Mouse (Mus musculus): Measurements from ENCODE around the gene Sprr2j-ps. TPM values are rescaled to one million over a fixed set of nuclear protein-coding genes. Genes with fewer than 3 reads are reported as not detected.

Sprr2j-ps gene
- polyA plus RNA-seq, 1 experiment from 2014 or later, result not detected

GRCm38 (mm10) chr3:92455151-92455550 is 37.3 kb downstream of the Sprr2j-ps start:
- Histone ChIP-seq H3K4me3 (ENCODE audit: low read depth, low read length) (no peak overlapping the region), H3K9ac (ENCODE audit: low read depth, low read length) (no peak overlapping the region), H3K4me1 (ENCODE audit: control insufficient read depth, low read depth, low read length) (no peaks in the 10 kb centered on the region), H3K36me3 (ENCODE audit: control insufficient read depth, insufficient read depth) (no peaks in the 10 kb centered on the region), H3K9me3 (replicated peaks; ENCODE audit: control insufficient read depth, low read length) (no peaks in the 10 kb centered on the region), H3K27me3 (ENCODE audit: control insufficient read depth, insufficient read depth, low read depth, low read length) (no peaks in the 10 kb centered on the region), H3K4me2 (ENCODE audit: low read depth, low read length) (no peak overlapping the region), H3K27ac (ENCODE audit: low read length) (no peak overlapping the region)
- ATAC-seq (ENCODE audit: low read depth), result no peak
- WGBS (ENCODE audit: insufficient replicate concordance), result 62% methylated on average over 5 of the region's 5 CpGs

DNA sequence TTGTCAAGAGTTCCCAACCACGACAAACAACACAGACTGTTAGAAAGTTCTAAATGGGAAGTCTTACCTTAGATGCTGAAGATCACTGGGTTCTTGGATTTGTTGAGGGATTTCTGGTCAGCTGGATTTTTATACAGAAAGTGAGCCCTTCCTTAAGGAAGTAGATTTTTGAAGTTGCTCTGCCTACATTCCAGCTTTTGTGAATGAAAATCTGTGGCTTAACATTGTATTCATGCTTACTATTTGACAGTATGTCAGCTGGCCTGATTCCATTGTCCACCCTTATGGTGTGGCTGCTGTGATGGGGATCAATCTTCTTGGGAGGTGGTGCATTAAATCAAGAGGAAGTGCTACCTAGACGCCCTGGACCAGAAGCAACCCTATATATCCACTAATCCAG is 40.7 kb downstream of the Sprr2j-ps start, which contains the start of gene Sprr3:
Gene Sprr3 (minus strand): TSS at position 101 of the 400 bp plus-strand sequence.
- ATAC-seq (ENCODE audit: low read depth), result no peak
- Histone ChIP-seq H3K4me1 (ENCODE audit: control insufficient read depth, low read depth, low read length) (no peaks in the 10 kb centered on the region), H3K27ac (ENCODE audit: low read length) (no peak within 1 kb of the TSS), H3K36me3 (ENCODE audit: control insufficient read depth, insufficient read depth) (no peaks in the 10 kb centered on the region), H3K9me3 (replicated peaks; ENCODE audit: control insufficient read depth, low read length) (no peaks in the 10 kb centered on the region), H3K9ac (ENCODE audit: low read depth, low read length) (no peak within 1 kb of the TSS), H3K27me3 (ENCODE audit: control insufficient read depth, insufficient read depth, low read depth, low read length) (no peaks in the 10 kb centered on the region), H3K4me3 (ENCODE audit: low read depth, low read length) (no peak within 1 kb of the TSS), H3K4me2 (ENCODE audit: low read depth, low read length) (no peak within 1 kb of the TSS)
- 54% methylated on average over 2 of the region's 2 CpGs for WGBS (ENCODE audit: insufficient replicate concordance)

DNA sequence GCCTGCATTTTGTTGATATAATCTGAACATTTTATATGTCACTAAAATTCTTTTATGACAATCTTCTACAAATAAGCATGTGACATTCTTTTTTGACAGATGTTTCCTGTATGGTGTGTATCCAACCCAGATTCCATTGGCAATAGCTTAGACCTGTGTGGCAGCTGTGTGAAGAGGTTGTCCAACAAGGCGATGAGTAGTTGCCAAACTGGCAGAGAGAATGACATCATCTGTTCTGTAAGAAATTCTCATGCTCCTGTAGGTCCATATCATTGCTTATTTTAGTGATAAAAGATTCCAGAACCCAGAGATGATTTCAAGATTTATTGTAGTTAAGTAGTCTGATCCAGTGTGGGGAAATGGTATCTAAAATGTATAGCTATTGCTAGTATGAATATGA is 48.7 kb downstream of the Sprr2j-ps start:
- Histone ChIP-seq H3K36me3 (ENCODE audit: control insufficient read depth, insufficient read depth) (no peaks in the 10 kb centered on the region), H3K27me3 (ENCODE audit: control insufficient read depth, insufficient read depth, low read depth, low read length) (no peaks in the 10 kb centered on the region), H3K4me3 (ENCODE audit: low read depth, low read length) (no peak overlapping the region), H3K4me1 (ENCODE audit: control insufficient read depth, low read depth, low read length) (no peaks in the 10 kb centered on the region), H3K9me3 (replicated peaks; ENCODE audit: control insufficient read depth, low read length) (no peaks in the 10 kb centered on the region), H3K27ac (ENCODE audit: low read length) (no peak overlapping the region), H3K9ac (ENCODE audit: low read depth, low read length) (no peak overlapping the region), H3K4me2 (ENCODE audit: low read depth, low read length) (no peak overlapping the region)
- WGBS (ENCODE audit: insufficient replicate concordance), result 64% methylated on average over 1 of the region's 1 CpGs
- ATAC-seq (ENCODE audit: low read depth), result no peak

- no peaks in the 10 kb centered on the region for H3K27me3 ChIP-seq (ENCODE audit: control insufficient read depth, insufficient read depth, low read depth, low read length)
- ATAC-seq (ENCODE audit: low read depth), result no peak
Observed at GRCm38 (mm10) chr3:92467424-92467823, 49.5 kb downstream of the Sprr2j-ps start.

More at GRCm38 (mm10) chr3:92467424-92467823, 49.5 kb downstream of the Sprr2j-ps start:
- Histone ChIP-seq H3K36me3 (ENCODE audit: control insufficient read depth, insufficient read depth) (no peaks in the 10 kb centered on the region), H3K9me3 (replicated peaks; ENCODE audit: control insufficient read depth, low read length) (no peaks in the 10 kb centered on the region), H3K4me2 (ENCODE audit: low read depth, low read length) (no peak overlapping the region), H3K9ac (ENCODE audit: low read depth, low read length) (no peak overlapping the region), H3K27ac (ENCODE audit: low read length) (no peak overlapping the region), H3K4me3 (ENCODE audit: low read depth, low read length) (no peak overlapping the region), H3K4me1 (ENCODE audit: control insufficient read depth, low read depth, low read length) (no peaks in the 10 kb centered on the region)

Other genes starting within 250 kb of the Sprr2j-ps start
- gene Sprr2a1, start 202.3 kb upstream of the Sprr2j-ps start, polyA plus RNA-seq (2015; fragmentation: Nextera tagmentation; extraction: Ambion mirVana), result 0.04 TPM in 1 of 2 replicates, not detected in the other
- gene Sprr2a2, start 202.2 kb upstream of the Sprr2j-ps start, polyA plus RNA-seq (2015; fragmentation: Nextera tagmentation; extraction: Ambion mirVana), result 0.08 and 2.0 TPM in 2 replicates
- 0.32 TPM in 1 of 2 replicates, not detected in the other for gene Sprr2a3, start 132.7 kb upstream of the Sprr2j-ps start, polyA plus RNA-seq (2015; fragmentation: Nextera tagmentation; extraction: Ambion mirVana)
- gene Sprr2b, start 101.5 kb upstream of the Sprr2j-ps start, polyA plus RNA-seq (2015; fragmentation: Nextera tagmentation; extraction: Ambion mirVana), result 0.11 TPM in 1 of 2 replicates, not detected in the other
- not detected in 2 replicates for gene Sprr2d, start 78.9 kb upstream of the Sprr2j-ps start, polyA plus RNA-seq (2015; fragmentation: Nextera tagmentation; extraction: Ambion mirVana)
- not detected in 2 replicates for gene Sprr2e, start 65.9 kb upstream of the Sprr2j-ps start, polyA plus RNA-seq (2015; fragmentation: Nextera tagmentation; extraction: Ambion mirVana)
- not detected in 2 replicates for gene Sprr2f, start 52.9 kb upstream of the Sprr2j-ps start, polyA plus RNA-seq (2015; fragmentation: Nextera tagmentation; extraction: Ambion mirVana)
- gene Sprr2h, start 32.4 kb upstream of the Sprr2j-ps start, polyA plus RNA-seq (2015; fragmentation: Nextera tagmentation; extraction: Ambion mirVana), result not detected in 2 replicates
- not detected in 2 replicates for gene Sprr2i, start 10.1 kb upstream of the Sprr2j-ps start, polyA plus RNA-seq (2015; fragmentation: Nextera tagmentation; extraction: Ambion mirVana)
- gene Gm9774, start 11.3 kb downstream of the Sprr2j-ps start, polyA plus RNA-seq (2015; fragmentation: Nextera tagmentation; extraction: Ambion mirVana), result 3.5 and 4.3 TPM in 2 replicates
- not detected in 2 replicates for gene Sprr2k, start 14.5 kb downstream of the Sprr2j-ps start, polyA plus RNA-seq (2015; fragmentation: Nextera tagmentation; extraction: Ambion mirVana)
- gene Sprr1b, start 20.7 kb downstream of the Sprr2j-ps start, polyA plus RNA-seq (2015; fragmentation: Nextera tagmentation; extraction: Ambion mirVana), result not detected in 2 replicates
- gene Sprr3, start 40.6 kb downstream of the Sprr2j-ps start, polyA plus RNA-seq (2015; fragmentation: Nextera tagmentation; extraction: Ambion mirVana), result not detected in 2 replicates
- 0.15 TPM in 1 of 2 replicates, not detected in the other for gene Sprr1a, start 67.8 kb downstream of the Sprr2j-ps start, polyA plus RNA-seq (2015; fragmentation: Nextera tagmentation; extraction: Ambion mirVana)
- gene Sprr4, start 82.4 kb downstream of the Sprr2j-ps start, polyA plus RNA-seq (2015; fragmentation: Nextera tagmentation; extraction: Ambion mirVana), result not detected in 2 replicates
- gene 2310046K23Rik, start 116.4 kb downstream of the Sprr2j-ps start, polyA plus RNA-seq (2015; fragmentation: Nextera tagmentation; extraction: Ambion mirVana), result not detected in 2 replicates
- not detected in 2 replicates for gene Ivl, start 155.7 kb downstream of the Sprr2j-ps start, polyA plus RNA-seq (2015; fragmentation: Nextera tagmentation; extraction: Ambion mirVana)
- gene Smcp, start 170.9 kb downstream of the Sprr2j-ps start, polyA plus RNA-seq (2015; fragmentation: Nextera tagmentation; extraction: Ambion mirVana), result 0.13 and 0.24 TPM in 2 replicates
- gene 2210017I01Rik, start 189.4 kb downstream of the Sprr2j-ps start, polyA plus RNA-seq (2015; fragmentation: Nextera tagmentation; extraction: Ambion mirVana), result not detected in 2 replicates
- 0.11 TPM in 1 of 2 replicates, not detected in the other for gene Lce6a, start 203.6 kb downstream of the Sprr2j-ps start, polyA plus RNA-seq (2015; fragmentation: Nextera tagmentation; extraction: Ambion mirVana)
- not detected in 2 replicates for gene Lce1a1, start 230.2 kb downstream of the Sprr2j-ps start, polyA plus RNA-seq (2015; fragmentation: Nextera tagmentation; extraction: Ambion mirVana)
- not detected in 2 replicates for gene Lce1b, start 238.8 kb downstream of the Sprr2j-ps start, polyA plus RNA-seq (2015; fragmentation: Nextera tagmentation; extraction: Ambion mirVana)

Measured in liver, embryonic 16.5 days (tissue).